In the genomic region with DNA sequence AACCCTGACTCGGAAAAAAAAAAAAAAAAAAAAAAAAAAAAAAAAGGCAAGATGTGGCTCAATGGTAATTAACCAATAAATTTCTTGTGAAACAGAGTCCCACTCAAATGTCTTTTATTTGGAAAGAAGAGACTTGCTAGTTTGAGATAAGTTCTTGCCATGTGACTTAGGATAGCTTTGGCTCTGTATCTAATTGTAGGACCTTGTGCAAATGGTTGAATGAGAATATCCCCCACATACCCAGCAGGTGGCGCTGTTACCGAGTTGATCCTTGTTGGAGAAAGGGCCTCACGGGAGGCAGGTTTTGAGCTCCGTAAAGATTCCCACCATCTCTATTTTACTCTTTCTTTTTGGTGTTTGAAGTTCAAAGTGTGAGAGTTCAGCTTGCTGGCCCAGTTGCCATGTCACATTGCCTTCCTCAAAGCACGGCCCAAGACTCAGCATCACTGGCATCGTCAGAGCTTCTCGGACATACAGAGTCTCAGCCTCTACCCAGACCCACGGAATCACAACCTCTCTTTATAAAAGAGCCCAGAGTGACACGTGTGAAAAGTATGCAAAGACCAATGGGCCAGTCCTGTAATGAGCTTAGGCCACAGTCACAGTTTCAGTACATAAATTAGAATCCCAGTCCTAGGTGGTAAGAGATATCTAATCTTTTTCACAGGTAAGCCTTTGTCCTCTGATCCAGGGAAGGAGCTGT, we compare ENCODE assay signal across 8 mouse cellular contexts. TPM values are rescaled to one million over a fixed set of nuclear protein-coding genes. Genes with fewer than 3 reads are reported as not detected.
DNase-seq lines count a peak whose midpoint lies in the region; ATAC-seq and TF ChIP-seq lines count a peak whose summit lies in the region.

No protein-coding gene starts in this region.

- no peaks in the 10 kb centered on the region for H3K9me3 ChIP-seq in heart, embryonic 10.5 days
- H3K9me3 ChIP-seq in limb, embryonic 13.5 days = no peaks in the 10 kb centered on the region; the same call in 1 of the 2 replicates
- no peaks in the 10 kb centered on the region for H3K9me3 ChIP-seq in midbrain, embryonic 16.5 days (replicated peaks; ENCODE audit: control insufficient read depth, low read length, poor library complexity, severe bottlenecking)

- peak; percentile 92 for DNase-seq in brain, adult 2 months (ENCODE audit: low read depth, low spot score)
- DNase-seq in heart, embryonic 10.5 days (ENCODE audit: low spot score) = peak; percentile 91
- DNase-seq in kidney, adult 9 months = peak; percentile 89
- peak; percentile 70 to 87 for DNase-seq in spleen, adult 2 months (ENCODE audit: low read depth in 1 of 2, low spot score in 2 of 2)

- no peaks in the 10 kb centered on the region for H3K36me3 ChIP-seq in C2C12 (ENCODE audit: control insufficient read depth, insufficient read depth)
- no peaks in the 10 kb centered on the region for H3K36me3 ChIP-seq in heart, embryonic 10.5 days
- no peaks in the 10 kb centered on the region for H3K36me3 ChIP-seq in limb, embryonic 13.5 days
- no peaks in the 10 kb centered on the region for H3K36me3 ChIP-seq in midbrain, embryonic 16.5 days (ENCODE audit: control insufficient read depth, insufficient read depth, low read length)
- H3K36me3 ChIP-seq in spleen, adult 2 months (ENCODE audit: control insufficient read depth, insufficient read depth, low read length) = no peaks in the 10 kb centered on the region

- H3K4me2 ChIP-seq in limb, embryonic 13.5 days (replicated peaks) = peak overlapping the region; percentile 34; the same call in 1 of the 2 replicates
- peak overlapping the region; percentile 23; the same call in 1 of the 2 replicates for H3K4me2 ChIP-seq in midbrain, embryonic 16.5 days (ENCODE audit: low read length)

- no peaks in the 10 kb centered on the region for H3K79me2 ChIP-seq in C2C12 (ENCODE audit: control insufficient read depth, insufficient read depth)

- H3K27me3 ChIP-seq in C2C12 (ENCODE audit: control insufficient read depth, insufficient read depth, insufficient read length) = no peaks in the 10 kb centered on the region
- H3K27me3 ChIP-seq in heart, embryonic 10.5 days (ENCODE audit: insufficient read depth, poor library complexity, severe bottlenecking) = peaks cover 49% of the 10 kb centered on the region
- H3K27me3 ChIP-seq in limb, embryonic 13.5 days = peaks cover 44% of the 10 kb centered on the region
- peaks cover 2% of the 10 kb centered on the region; the same call in 1 of the 2 replicates for H3K27me3 ChIP-seq in midbrain, embryonic 16.5 days (ENCODE audit: control insufficient read depth, insufficient read depth, low read depth, low read length)
- no peaks in the 10 kb centered on the region for H3K27me3 ChIP-seq in spleen, adult 2 months (ENCODE audit: control insufficient read depth, insufficient read depth, low read length)

- peak; percentile 18 for TF ChIP-seq CTCF in C2C12 (IDR thresholded peaks at IDR 0.05; ENCODE audit: control insufficient read depth, insufficient read depth, insufficient read length)
- TF ChIP-seq CTCF in spleen, adult 2 months (IDR thresholded peaks at IDR 0.05; ENCODE audit: extremely low read depth, insufficient read depth, insufficient read length, insufficient replicate concordance) = peak; percentile 66; the same call in 1 of the 2 replicates

- TF ChIP-seq POLR2A in spleen, adult 2 months (IDR thresholded peaks at IDR 0.05; ENCODE audit: low read depth, low read length) = no peak

- no peaks in the 10 kb centered on the region for H3K79me3 ChIP-seq in C2C12 (ENCODE audit: low read depth)

- WGBS in heart, embryonic 10.5 days = 33% methylated on average over 10 of the region's 10 CpGs
- 29% methylated on average over 10 of the region's 10 CpGs for WGBS in limb, embryonic 13.5 days
- WGBS in midbrain, embryonic 16.5 days = 33% methylated on average over 10 of the region's 10 CpGs
- 35% methylated on average over 10 of the region's 10 CpGs for WGBS in spleen, adult 2 months

- H3ac ChIP-seq in C2C12 (ENCODE audit: control insufficient read depth, insufficient read length, low read depth) = no peak overlapping the region

- no peak overlapping the region for H3K9ac ChIP-seq in limb, embryonic 13.5 days
- H3K9ac ChIP-seq in midbrain, embryonic 16.5 days (ENCODE audit: low read depth, low read length) = no peak overlapping the region

- H3K4me1 ChIP-seq in heart, embryonic 10.5 days = no peaks in the 10 kb centered on the region
- H3K4me1 ChIP-seq in limb, embryonic 13.5 days = no peaks in the 10 kb centered on the region; the same call in 1 of the 2 replicates
- H3K4me1 ChIP-seq in midbrain, embryonic 16.5 days (ENCODE audit: control insufficient read depth, insufficient read depth, low read length) = no peaks in the 10 kb centered on the region
- H3K4me1 ChIP-seq in spleen, adult 2 months (ENCODE audit: control insufficient read depth, insufficient read depth, insufficient read length) = peaks cover 4% of the 10 kb centered on the region; the same call in 1 of the 2 replicates

- H3K4me3 ChIP-seq in C2C12 (ENCODE audit: insufficient read depth, poor library complexity, severe bottlenecking) = no peak overlapping the region
- no peak overlapping the region for H3K4me3 ChIP-seq in heart, embryonic 10.5 days
- 0 out of 2 replicates have a peak overlapping the region, but pooled peaks have one; percentile 10 for H3K4me3 ChIP-seq in limb, embryonic 13.5 days
- no peak overlapping the region for H3K4me3 ChIP-seq in midbrain, embryonic 16.5 days (ENCODE audit: low read depth, low read length)
- no peak overlapping the region for H3K4me3 ChIP-seq in spleen, adult 2 months (ENCODE audit: extremely low read depth, insufficient read depth, insufficient read length)

- no peak overlapping the region for H3K27ac ChIP-seq in heart, embryonic 10.5 days
- H3K27ac ChIP-seq in limb, embryonic 13.5 days = no peak overlapping the region
- no peak overlapping the region for H3K27ac ChIP-seq in midbrain, embryonic 16.5 days (ENCODE audit: low read length)
- no peak overlapping the region for H3K27ac ChIP-seq in spleen, adult 2 months (ENCODE audit: insufficient read depth, low read length)

- ATAC-seq in erythroblast, adult 5-6 weeks (replicated peaks; ENCODE audit: low FRiP score, poor library complexity, severe bottlenecking) = peak; percentile 79
- no peak for ATAC-seq in limb, embryonic 13.5 days (ENCODE audit: low FRiP score, low read depth)
- ATAC-seq in midbrain, embryonic 16.5 days = peak; percentile 63

TF ChIP-seq in C2C12, 6 proteins besides CTCF, POLR2A, EP300 and RAD21:
- TF ChIP-seq USF1 (IDR thresholded peaks at IDR 0.05; ENCODE audit: low read depth) = peak; percentile 38
- TF ChIP-seq CEBPB (IDR thresholded peaks at IDR 0.05; ENCODE audit: low read depth) = no peak
TF ChIP-seq in C2C12: peak in this region for 1.

RNA-seq across cellular contexts. Expression of gene Fcrlb, which starts 11.1 kb away (rescaled TPM):
- not detected for polyA plus RNA-seq in C2C12 (2012; fragmentation: generic; extraction: Trizol)
- total RNA-seq in erythroblast, adult 5-6 weeks (2015; ENCODE audit: low replicate concordance) = not detected in 2 replicates
- total RNA-seq in erythroblast, adult 5-6 weeks (2017; ENCODE audit: low replicate concordance) = not detected in 2 replicates
- polyA plus RNA-seq in heart, embryonic 10.5 days (2016; fragmentation: Nextera tagmentation; extraction: Ambion mirVana) = not detected in 2 replicates
- polyA plus RNA-seq in limb, embryonic 13.5 days (2015; fragmentation: Nextera tagmentation; extraction: Ambion mirVana) = 0.11 TPM in 1 of 2 replicates, not detected in the other
- 0.53 and 1.1 TPM in 2 replicates for polyA plus RNA-seq in midbrain, embryonic 16.5 days (2015; fragmentation: Nextera tagmentation; extraction: Ambion mirVana)
- polyA plus RNA-seq in spleen, adult 2 months (2012; rRNA removed) = 1.5 and 2.5 TPM in 2 replicates

RNA-seq across cellular contexts. Expression of gene Dusp12, which starts 16.3 kb away (rescaled TPM):
- polyA plus RNA-seq in C2C12 (2012; fragmentation: generic; extraction: Trizol) = 39.9 TPM
- total RNA-seq in erythroblast, adult 5-6 weeks (2015; ENCODE audit: low replicate concordance) = 1.7 TPM in 1 of 2 replicates, not detected in the other
- total RNA-seq in erythroblast, adult 5-6 weeks (2017; ENCODE audit: low replicate concordance) = 1.4 and 1.5 TPM in 2 replicates
- 28.9 and 37.9 TPM in 2 replicates for polyA plus RNA-seq in heart, embryonic 10.5 days (2016; fragmentation: Nextera tagmentation; extraction: Ambion mirVana)
- polyA plus RNA-seq in limb, embryonic 13.5 days (2015; fragmentation: Nextera tagmentation; extraction: Ambion mirVana) = 50.5 and 56.6 TPM in 2 replicates
- 49.9 and 52.3 TPM in 2 replicates for polyA plus RNA-seq in midbrain, embryonic 16.5 days (2015; fragmentation: Nextera tagmentation; extraction: Ambion mirVana)
- polyA plus RNA-seq in spleen, adult 2 months (2012; rRNA removed) = 11.0 and 15.0 TPM in 2 replicates

RNA-seq across cellular contexts. Expression of gene Gm26620, which starts 16.8 kb away (rescaled TPM):
- 0.12 TPM for polyA plus RNA-seq in C2C12 (2012; fragmentation: generic; extraction: Trizol)
- total RNA-seq in erythroblast, adult 5-6 weeks (2015; ENCODE audit: low replicate concordance) = not detected in 2 replicates
- total RNA-seq in erythroblast, adult 5-6 weeks (2017; ENCODE audit: low replicate concordance) = not detected in 2 replicates
- 0.67 TPM in 1 of 2 replicates, not detected in the other for polyA plus RNA-seq in heart, embryonic 10.5 days (2016; fragmentation: Nextera tagmentation; extraction: Ambion mirVana)
- 1.1 and 1.8 TPM in 2 replicates for polyA plus RNA-seq in limb, embryonic 13.5 days (2015; fragmentation: Nextera tagmentation; extraction: Ambion mirVana)
- 0.83 and 1.3 TPM in 2 replicates for polyA plus RNA-seq in midbrain, embryonic 16.5 days (2015; fragmentation: Nextera tagmentation; extraction: Ambion mirVana)
- 0.44 and 1.2 TPM in 2 replicates for polyA plus RNA-seq in spleen, adult 2 months (2012; rRNA removed)

RNA-seq across cellular contexts. Expression of gene Fcrla, which starts 25.7 kb away (rescaled TPM):
- polyA plus RNA-seq in C2C12 (2012; fragmentation: generic; extraction: Trizol) = not detected
- total RNA-seq in erythroblast, adult 5-6 weeks (2015; ENCODE audit: low replicate concordance) = 0.63 TPM in 1 of 2 replicates, not detected in the other
- 0.84 and 0.94 TPM in 2 replicates for total RNA-seq in erythroblast, adult 5-6 weeks (2017; ENCODE audit: low replicate concordance)
- 0.08 TPM in 1 of 2 replicates, not detected in the other for polyA plus RNA-seq in heart, embryonic 10.5 days (2016; fragmentation: Nextera tagmentation; extraction: Ambion mirVana)
- not detected in 2 replicates for polyA plus RNA-seq in limb, embryonic 13.5 days (2015; fragmentation: Nextera tagmentation; extraction: Ambion mirVana)
- polyA plus RNA-seq in midbrain, embryonic 16.5 days (2015; fragmentation: Nextera tagmentation; extraction: Ambion mirVana) = not detected in 2 replicates
- polyA plus RNA-seq in spleen, adult 2 months (2012; rRNA removed) = 116 and 142 TPM in 2 replicates

RNA-seq across cellular contexts. Expression of gene Atf6, which starts 34.1 kb away (rescaled TPM):
- 12.0 TPM for polyA plus RNA-seq in C2C12 (2012; fragmentation: generic; extraction: Trizol)
- 17.3 and 21.5 TPM in 2 replicates for total RNA-seq in erythroblast, adult 5-6 weeks (2015; ENCODE audit: low replicate concordance)
- total RNA-seq in erythroblast, adult 5-6 weeks (2017; ENCODE audit: low replicate concordance) = 22.6 and 27.2 TPM in 2 replicates
- polyA plus RNA-seq in heart, embryonic 10.5 days (2016; fragmentation: Nextera tagmentation; extraction: Ambion mirVana) = 10.9 and 16.0 TPM in 2 replicates
- polyA plus RNA-seq in limb, embryonic 13.5 days (2015; fragmentation: Nextera tagmentation; extraction: Ambion mirVana) = 7.8 and 8.2 TPM in 2 replicates
- polyA plus RNA-seq in midbrain, embryonic 16.5 days (2015; fragmentation: Nextera tagmentation; extraction: Ambion mirVana) = 6.9 and 8.1 TPM in 2 replicates
- polyA plus RNA-seq in spleen, adult 2 months (2012; rRNA removed) = 9.6 and 10.2 TPM in 2 replicates
